Mouse (Mus musculus): ENCODE measurements around the gene Ints11.

DNA sequence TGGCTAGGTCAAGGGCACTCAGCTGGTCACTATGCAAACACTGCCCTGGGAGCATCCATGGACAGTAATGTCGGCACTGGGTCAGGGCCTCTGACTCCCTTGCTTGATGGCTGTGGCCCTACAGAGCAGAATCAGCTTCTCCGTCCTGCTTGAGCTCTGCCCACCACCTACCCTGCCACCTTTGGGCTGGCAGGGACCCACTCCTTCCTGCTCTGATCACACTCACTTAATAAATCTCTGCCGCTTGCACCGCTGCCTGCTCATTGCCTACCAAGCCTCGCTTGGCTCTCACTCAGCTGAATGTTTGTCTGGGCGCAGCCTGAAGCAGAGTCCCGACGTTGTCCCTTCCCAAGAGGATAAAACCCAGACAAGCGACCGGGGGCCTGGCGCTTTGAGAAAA is 37.7 kb downstream of the Ints11 start:
- TF ChIP-seq POLR2A (IDR thresholded peaks at IDR 0.05; ENCODE audit: borderline replicate concordance, control insufficient read depth, low read depth, low read length) (no peak), CTCF (IDR thresholded peaks at IDR 0.05; ENCODE audit: control insufficient read depth, insufficient read depth, low read length) (no peak)
